Mouse (Mus musculus): ENCODE measurements at regions not wholly inside any gene's neighbourhood (a gene's known extent, or its start where the extent isn't known, plus 50 kb on each side); places are given as distances from the start of the nearest gene placed in this dataset.
A peak's percentile ranks its signal among the peaks of the same experiment; 100 is the strongest.

GRCm38 (mm10) chr5:58497326-58497725, 779.6 kb downstream of the Pcdh7 start:
- DNase-seq (no peak), ATAC-seq (ENCODE audit: low FRiP score, low TSS enrichment) (no peak)
- Histone ChIP-seq H3K36me3 (ENCODE audit: control insufficient read depth, insufficient read depth, low read length) (no peaks in the 10 kb centered on the region), H3K4me3 (replicated peaks; ENCODE audit: low read depth, low read length) (no peak overlapping the region), H3K27me3 (ENCODE audit: control insufficient read depth, insufficient read depth, low read length) (no peaks in the 10 kb centered on the region), H3K4me1 (ENCODE audit: control insufficient read depth, insufficient read depth, low read length) (no peaks in the 10 kb centered on the region), H3K4me2 (ENCODE audit: low read length) (no peak overlapping the region), H3K9me3 (ENCODE audit: control insufficient read depth, low read length) (no peaks in the 10 kb centered on the region), H3K27ac (replicated peaks; ENCODE audit: low read depth, low read length) (no peak overlapping the region), H3K9ac (replicated peaks; ENCODE audit: low read length) (no peak overlapping the region)

- peak; percentile 47 for DNase-seq
- H3K27me3 ChIP-seq (ENCODE audit: control insufficient read depth, insufficient read depth, low read length): no peaks in the 10 kb centered on the region
- WGBS: 10% methylated on average over 3 of the region's 3 CpGs
- no peaks in the 10 kb centered on the region for H3K9me3 ChIP-seq (ENCODE audit: control insufficient read depth, low read length)
- H3K36me3 ChIP-seq (ENCODE audit: control insufficient read depth, insufficient read depth, low read length): no peaks in the 10 kb centered on the region
- no peak overlapping the region for H3K9ac ChIP-seq (replicated peaks; ENCODE audit: low read length)
- H3K4me1 ChIP-seq (ENCODE audit: control insufficient read depth, insufficient read depth, low read length): no peaks in the 10 kb centered on the region
- no peak overlapping the region for H3K27ac ChIP-seq (replicated peaks; ENCODE audit: low read depth, low read length)
- H3K4me2 ChIP-seq (ENCODE audit: low read length): no peak overlapping the region
- H3K4me3 ChIP-seq (replicated peaks; ENCODE audit: low read depth, low read length): no peak overlapping the region
- no peak; the same call in 1 of the 2 replicates for ATAC-seq (ENCODE audit: low FRiP score, low TSS enrichment)
These were observed 813.8 kb downstream of the Pcdh7 start for GRCm38 (mm10) chr5:58531601-58532000.

- no peak for ATAC-seq (ENCODE audit: low FRiP score, low TSS enrichment)
- Histone ChIP-seq H3K9ac (replicated peaks; ENCODE audit: low read length) (no peak overlapping the region), H3K4me2 (ENCODE audit: low read length) (no peak overlapping the region), H3K36me3 (ENCODE audit: control insufficient read depth, insufficient read depth, low read length) (no peaks in the 10 kb centered on the region), H3K27ac (replicated peaks; ENCODE audit: low read depth, low read length) (no peak overlapping the region), H3K9me3 (ENCODE audit: control insufficient read depth, low read length) (no peaks in the 10 kb centered on the region), H3K4me3 (replicated peaks; ENCODE audit: low read depth, low read length) (no peak overlapping the region), H3K4me1 (ENCODE audit: control insufficient read depth, insufficient read depth, low read length) (no peaks in the 10 kb centered on the region), H3K27me3 (ENCODE audit: control insufficient read depth, insufficient read depth, low read length) (no peaks in the 10 kb centered on the region)
- DNase-seq: no peak
These were observed 839.0 kb downstream of the Pcdh7 start for GRCm38 (mm10) chr5:58556770-58557169.

GRCm38 (mm10) chr5:58559816-58560215, 842.0 kb downstream of the Pcdh7 start:
- WGBS: 62% methylated on average over 4 of the region's 4 CpGs

GRCm38 (mm10) chr5:58599876-58600275, 882.1 kb downstream of the Pcdh7 start:
- WGBS: 80% methylated on average over 1 of the region's 1 CpGs
- Histone ChIP-seq H3K9me3 (ENCODE audit: control insufficient read depth, low read length) (no peaks in the 10 kb centered on the region), H3K36me3 (ENCODE audit: control insufficient read depth, insufficient read depth, low read length) (no peaks in the 10 kb centered on the region), H3K27me3 (ENCODE audit: control insufficient read depth, insufficient read depth, low read length) (no peaks in the 10 kb centered on the region), H3K4me2 (ENCODE audit: low read length) (no peak overlapping the region), H3K27ac (replicated peaks; ENCODE audit: low read depth, low read length) (no peak overlapping the region), H3K4me3 (replicated peaks; ENCODE audit: low read depth, low read length) (no peak overlapping the region), H3K4me1 (ENCODE audit: control insufficient read depth, insufficient read depth, low read length) (no peaks in the 10 kb centered on the region), H3K9ac (replicated peaks; ENCODE audit: low read length) (no peak overlapping the region)
- DNase-seq: no peak
- ATAC-seq (ENCODE audit: low FRiP score, low TSS enrichment): no peak

More at GRCm38 (mm10) chr5:58559816-58560215, 842.0 kb downstream of the Pcdh7 start:
- ATAC-seq (ENCODE audit: low FRiP score, low TSS enrichment) (no peak), DNase-seq (peak; percentile 8)
- H3K9ac ChIP-seq (replicated peaks; ENCODE audit: low read length): no peak overlapping the region
- H3K27me3 ChIP-seq (ENCODE audit: control insufficient read depth, insufficient read depth, low read length): no peaks in the 10 kb centered on the region
- H3K27ac ChIP-seq (replicated peaks; ENCODE audit: low read depth, low read length): no peak overlapping the region
- no peak overlapping the region for H3K4me2 ChIP-seq (ENCODE audit: low read length)
- H3K4me3 ChIP-seq (replicated peaks; ENCODE audit: low read depth, low read length): no peak overlapping the region
- H3K36me3 ChIP-seq (ENCODE audit: control insufficient read depth, insufficient read depth, low read length): no peaks in the 10 kb centered on the region
- H3K4me1 ChIP-seq (ENCODE audit: control insufficient read depth, insufficient read depth, low read length): no peaks in the 10 kb centered on the region
- no peaks in the 10 kb centered on the region for H3K9me3 ChIP-seq (ENCODE audit: control insufficient read depth, low read length)

GRCm38 (mm10) chr5:58621527-58621926, 903.8 kb downstream of the Pcdh7 start:
- Histone ChIP-seq H3K27ac (replicated peaks; ENCODE audit: low read depth, low read length) (no peak overlapping the region), H3K4me1 (ENCODE audit: control insufficient read depth, insufficient read depth, low read length) (no peaks in the 10 kb centered on the region), H3K4me2 (ENCODE audit: low read length) (no peak overlapping the region), H3K36me3 (ENCODE audit: control insufficient read depth, insufficient read depth, low read length) (no peaks in the 10 kb centered on the region), H3K9ac (replicated peaks; ENCODE audit: low read length) (no peak overlapping the region), H3K4me3 (replicated peaks; ENCODE audit: low read depth, low read length) (no peak overlapping the region), H3K27me3 (ENCODE audit: control insufficient read depth, insufficient read depth, low read length) (no peaks in the 10 kb centered on the region), H3K9me3 (ENCODE audit: control insufficient read depth, low read length) (no peaks in the 10 kb centered on the region)
- ATAC-seq (ENCODE audit: low FRiP score, low TSS enrichment) (no peak), DNase-seq (no peak)
- 83% methylated on average over 2 of the region's 2 CpGs for WGBS

Measured in midbrain, embryonic 14.5 days (tissue).